Mouse (Mus musculus): Measurements from ENCODE around the gene Ppp1r10.

The Ppp1r10 gene

DNA sequence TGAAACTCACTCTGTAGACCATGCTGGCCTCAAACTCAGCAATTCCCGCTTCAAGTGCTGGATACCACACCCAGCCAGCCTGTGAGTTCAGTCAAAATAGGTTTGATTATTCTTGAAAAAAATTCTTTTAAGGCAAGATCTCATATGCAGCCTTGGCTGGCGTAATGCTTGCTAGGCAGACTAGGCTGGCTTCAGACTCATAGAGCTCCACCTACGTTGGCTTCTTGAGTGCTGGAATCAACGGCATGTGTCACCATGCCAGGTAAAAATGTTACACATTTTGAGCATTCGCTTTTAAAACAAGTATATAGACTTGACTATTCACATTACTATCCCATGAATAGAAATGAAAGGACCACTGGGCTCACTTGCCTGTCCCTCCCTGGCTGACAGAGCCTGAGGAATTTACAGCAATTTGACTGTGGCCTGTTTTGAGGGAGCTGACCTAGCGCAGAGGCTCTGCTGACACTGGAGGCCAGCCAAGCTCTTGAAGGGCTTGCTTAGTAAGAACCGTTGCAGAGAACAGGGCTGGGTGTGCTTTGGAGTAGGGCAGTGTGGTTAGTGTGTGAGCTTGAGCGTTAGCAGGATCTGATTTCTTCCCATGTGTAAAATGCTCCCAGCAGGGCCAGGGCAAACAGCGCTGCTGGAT lies 12.8 kb upstream of the Ppp1r10 start:
- DNase-seq (ENCODE audit: low spot score in 2 of 2): no peak

DNA sequence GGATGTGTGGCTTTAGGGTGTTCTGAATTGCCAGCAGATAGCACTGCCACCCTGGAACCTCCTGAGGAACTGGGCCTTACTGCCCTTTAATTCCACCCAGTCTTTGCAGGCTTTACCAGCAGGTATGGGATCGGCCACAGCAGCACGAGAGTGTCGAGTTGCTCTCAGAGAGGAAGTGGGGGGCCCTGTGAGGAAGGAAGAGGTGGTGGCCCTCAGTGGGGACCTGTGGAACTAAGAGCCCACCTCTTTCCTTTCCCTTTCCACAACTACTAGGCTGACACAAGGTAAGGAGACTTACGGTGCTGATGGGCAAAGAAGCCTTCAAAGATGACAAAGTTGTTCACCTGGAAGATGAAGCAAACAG lies 12.3 kb upstream of the Ppp1r10 start:
- DNase-seq (ENCODE audit: low spot score in 2 of 2): peak in 1 of 2 experiments; percentile 37

DNA sequence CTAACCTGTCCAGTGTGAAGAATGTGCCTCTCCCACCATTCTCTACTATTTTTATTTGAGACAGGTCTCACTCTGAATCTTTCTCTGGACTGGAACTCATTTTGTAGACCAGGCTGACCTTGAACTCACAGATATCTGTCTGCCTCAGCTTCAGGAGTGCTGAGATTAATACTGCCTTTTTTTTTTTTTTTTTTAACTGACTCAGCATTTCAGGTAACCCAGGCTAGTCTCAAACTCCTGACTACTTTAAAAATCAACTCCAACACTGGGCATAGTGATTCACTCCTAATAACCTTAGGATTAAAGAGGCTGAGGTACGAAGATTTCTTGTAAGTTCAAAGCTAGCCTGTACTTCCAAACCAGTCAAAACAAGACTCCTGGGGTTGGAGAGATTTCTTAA lies 10.6 kb upstream of the Ppp1r10 start:
- no peak for DNase-seq (ENCODE audit: low spot score in 2 of 2)

DNA sequence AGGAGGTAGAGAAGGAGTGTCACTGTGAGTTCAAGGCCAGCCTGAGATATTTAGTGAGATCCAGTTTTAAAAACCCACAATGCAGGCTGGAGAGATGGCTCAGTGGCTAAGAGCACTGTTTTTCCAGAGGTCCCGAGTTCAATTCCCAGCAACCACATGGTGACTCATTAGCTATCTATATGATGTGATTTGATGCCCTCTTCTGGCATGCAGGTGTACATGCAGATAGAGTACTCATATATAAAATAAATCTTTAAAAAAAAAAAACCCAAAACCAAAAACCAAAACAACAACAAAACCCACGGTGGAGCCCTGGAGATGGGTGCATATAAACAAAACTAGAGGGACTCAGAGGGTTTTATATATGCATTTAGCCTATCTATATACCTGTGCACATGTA lies 8.6 kb upstream of the Ppp1r10 start:
- no peak for DNase-seq (ENCODE audit: low spot score in 2 of 2)

DNA sequence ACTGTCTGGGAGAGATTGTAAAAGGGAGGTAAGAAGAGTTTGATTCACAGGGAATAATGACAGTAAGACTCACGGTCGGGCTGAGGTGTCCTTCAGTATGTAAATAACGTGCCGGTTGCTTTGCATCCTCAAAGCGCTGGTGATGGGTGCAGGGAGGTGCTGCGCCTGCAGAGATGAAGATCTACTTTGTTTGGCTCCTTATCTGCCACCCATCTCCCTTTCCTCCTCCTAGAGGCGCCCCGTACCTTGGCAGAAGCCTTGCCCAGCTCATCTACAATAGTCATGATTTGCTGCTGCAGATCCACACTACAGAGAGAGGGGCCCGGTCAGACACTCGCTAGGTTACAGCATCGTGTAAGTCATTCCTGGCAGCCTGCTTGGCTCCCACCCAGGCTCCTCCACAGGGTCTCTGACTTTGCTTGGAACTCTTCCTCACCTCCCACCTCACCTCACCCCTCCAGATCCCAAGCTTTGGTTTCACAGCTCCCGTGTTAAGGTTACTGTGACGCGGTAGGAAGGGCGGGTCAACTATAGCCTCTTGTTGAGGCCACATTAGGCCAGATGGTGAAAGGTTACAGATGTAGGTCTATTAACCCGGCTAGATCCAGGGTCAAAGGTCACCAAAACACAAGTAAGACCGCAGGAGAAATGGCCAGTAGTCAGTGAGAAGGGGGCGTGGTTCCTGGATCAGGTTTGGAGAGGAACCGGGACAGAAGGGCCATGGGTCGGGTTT lies 6.9 kb upstream of the Ppp1r10 start:
- DNase-seq (ENCODE audit: low spot score in 2 of 2): no peak

DNA sequence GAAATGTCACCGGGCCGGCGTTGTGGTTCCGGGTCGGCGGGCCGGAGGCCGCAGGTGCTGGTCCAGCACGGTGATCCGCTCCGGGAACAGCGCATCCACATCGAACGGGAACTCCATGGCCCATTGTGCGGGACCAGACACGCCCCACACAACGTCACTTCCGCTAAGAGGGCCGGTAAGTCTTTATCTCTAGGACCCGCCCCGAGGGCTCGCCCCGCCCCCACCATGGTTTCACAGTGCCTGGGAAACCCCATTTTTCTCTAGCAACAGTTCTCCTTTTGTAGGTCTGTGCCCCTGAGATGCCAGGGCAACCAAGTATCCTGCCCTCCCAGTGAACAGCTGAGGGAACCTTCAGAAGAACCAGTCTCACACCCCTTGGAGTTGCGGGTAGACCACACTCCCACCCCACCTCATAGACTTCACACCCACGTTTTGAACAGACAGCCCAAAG lies 6.3 kb upstream of the Ppp1r10 start, which contains the start of gene Atat1:
TSS of gene Atat1 (minus strand) at position 157 of the 451 bp plus-strand sequence.
- peak; percentile 91 to 97 for DNase-seq (ENCODE audit: low spot score in 2 of 2)

DNA sequence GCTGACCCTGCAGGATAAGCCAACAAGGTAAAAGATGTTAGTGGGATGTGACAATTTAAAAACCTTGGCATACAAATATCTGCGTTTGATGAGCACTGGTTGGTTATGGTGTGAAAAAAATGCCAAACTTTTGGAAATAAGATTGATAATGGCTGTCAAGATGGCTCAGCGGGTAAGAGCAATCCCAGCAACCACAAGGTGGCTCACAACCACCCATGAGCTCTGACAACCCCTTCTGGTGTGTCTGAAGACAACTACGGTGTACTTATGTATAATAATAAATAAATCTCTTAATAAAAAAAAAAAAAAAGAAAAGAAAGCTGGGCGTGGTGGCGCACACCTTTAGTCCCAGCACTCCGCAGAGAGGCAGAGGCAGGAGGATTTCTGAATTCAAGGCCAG lies 1.3 kb upstream of the Ppp1r10 start:
- no peak for DNase-seq (ENCODE audit: low spot score in 2 of 2)

DNA sequence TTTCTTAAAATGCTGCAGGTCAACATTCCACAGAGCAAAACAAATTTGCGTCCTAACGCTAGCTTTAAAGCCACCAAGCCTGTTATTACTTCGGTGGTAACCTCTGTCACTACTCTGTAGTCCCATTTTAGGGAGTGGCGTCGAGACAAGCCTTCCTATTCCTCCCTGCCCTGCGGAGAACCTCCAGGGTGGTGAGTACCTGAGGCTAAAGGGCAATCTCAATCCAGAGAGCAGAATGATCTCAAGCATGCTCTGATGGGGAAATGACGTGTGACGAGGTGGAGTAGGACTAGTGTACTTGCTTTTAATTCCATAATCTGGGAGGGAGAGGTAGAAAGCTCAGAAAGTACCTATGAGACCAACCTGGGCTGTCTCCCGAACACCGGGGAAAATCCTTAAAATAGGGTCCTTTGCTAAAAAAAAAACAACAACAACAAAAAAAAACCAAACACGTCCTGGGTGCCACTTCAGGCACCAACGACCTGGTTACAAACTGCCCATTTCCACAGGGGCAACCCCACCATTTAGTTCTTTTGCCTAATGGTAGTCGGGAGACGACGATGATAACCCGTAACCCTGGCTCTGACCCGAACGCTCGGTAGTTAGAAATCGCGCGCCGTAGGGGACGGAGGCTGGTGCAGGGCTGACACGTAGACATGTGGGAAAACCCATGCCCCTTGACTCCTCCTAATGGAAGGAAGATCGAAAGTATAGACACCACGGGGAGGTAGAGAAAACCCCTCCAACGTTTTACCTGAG lies 517 bp upstream of the Ppp1r10 start:
- no peak for DNase-seq (ENCODE audit: low spot score in 2 of 2)

DNA sequence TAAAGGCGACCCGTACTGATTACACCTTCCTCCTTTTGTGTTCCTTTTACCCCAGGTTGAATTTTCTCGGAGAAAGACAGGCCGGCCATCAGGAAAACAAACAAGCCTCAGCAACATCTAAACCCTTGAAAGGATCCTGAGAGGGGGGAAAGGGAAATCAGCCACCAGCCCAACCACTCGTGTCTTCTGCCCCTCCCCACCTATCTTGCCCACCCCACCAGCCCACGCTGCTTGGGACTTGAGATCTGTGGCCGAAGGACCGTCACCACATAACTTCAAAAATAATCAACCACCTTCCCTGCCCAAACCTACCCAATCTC lies 869 bp downstream of the Ppp1r10 start:
- peak; percentile 36 to 51 for DNase-seq (ENCODE audit: low spot score in 2 of 2)

DNA sequence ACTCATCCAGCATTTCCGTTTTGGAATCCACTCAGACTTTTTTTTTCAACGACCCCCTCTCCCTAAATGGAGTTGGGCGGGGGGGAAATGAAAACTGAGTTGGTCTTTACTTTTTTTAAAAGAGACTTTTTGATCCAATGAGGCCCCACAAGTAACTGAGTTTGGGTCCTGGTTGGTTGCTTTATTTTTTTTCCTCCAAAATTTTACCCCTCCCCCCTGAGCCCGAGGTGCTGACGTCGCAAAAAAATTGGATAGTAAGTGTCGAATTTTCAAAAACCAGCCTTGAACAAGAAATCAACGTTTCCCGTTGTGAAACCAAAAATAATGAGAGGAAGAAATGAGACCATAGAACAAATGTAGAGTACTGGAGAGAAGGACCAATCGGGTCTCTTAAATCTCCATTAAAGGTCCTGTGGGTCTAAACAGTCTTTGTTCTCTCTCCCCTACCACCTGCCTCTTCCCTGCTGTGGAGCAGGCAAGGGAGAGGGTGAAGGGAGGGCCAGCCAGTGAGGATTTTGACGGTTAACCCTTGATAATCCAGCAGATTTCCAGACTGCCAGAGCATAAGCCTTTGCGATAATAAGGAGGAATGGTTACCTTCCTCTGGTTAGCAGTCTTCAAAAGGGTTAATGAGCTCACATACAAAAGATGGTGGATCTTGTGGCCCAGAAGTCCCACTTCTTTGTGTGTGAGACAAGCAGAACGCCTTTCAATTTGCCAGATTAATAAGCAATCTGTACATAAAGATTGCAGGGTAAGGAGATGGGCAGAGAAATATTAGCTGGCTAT lies 1.4 kb downstream of the Ppp1r10 start:
- peak; percentile 33 to 34 for DNase-seq (ENCODE audit: low spot score in 2 of 2)

DNA sequence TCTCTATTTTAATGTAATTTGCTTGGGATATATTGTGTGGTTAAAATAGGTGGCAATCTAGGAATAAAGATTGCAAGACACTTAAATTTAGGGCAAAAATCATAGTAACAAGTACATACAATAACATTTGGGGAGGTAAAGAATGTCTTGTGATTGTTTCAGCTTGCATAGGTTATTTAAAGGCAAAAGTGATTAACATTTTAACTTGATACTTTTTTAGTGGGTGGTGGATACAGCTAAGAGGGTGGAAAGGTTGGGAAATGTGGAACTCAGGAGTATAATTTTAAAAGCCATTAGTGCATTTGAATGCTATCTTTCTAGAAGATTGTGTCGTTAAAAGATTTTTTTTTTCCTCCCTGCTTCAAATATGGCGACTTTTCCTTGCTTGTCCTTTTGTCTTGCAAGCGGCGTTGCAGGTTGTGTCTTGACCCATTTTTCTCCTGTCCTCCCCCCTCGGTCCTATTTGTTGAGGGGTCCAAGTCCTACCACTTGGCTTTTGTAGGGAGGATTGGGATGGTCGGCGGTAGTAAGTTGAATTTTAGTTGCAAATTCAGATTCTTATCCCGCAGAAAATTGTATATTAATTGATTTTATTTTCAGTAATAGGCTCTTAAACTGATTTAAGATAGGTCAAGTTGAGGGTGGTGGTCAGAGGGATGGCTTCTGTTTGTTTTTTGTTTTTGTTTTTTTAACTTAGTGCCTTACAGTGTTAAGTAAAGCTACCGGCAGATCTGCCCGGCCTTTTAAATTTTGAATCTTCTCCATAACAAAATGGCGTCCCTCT lies 2.2 kb downstream of the Ppp1r10 start:
- DNase-seq (ENCODE audit: low spot score in 2 of 2): peak in 1 of 2 experiments; percentile 32

DNA sequence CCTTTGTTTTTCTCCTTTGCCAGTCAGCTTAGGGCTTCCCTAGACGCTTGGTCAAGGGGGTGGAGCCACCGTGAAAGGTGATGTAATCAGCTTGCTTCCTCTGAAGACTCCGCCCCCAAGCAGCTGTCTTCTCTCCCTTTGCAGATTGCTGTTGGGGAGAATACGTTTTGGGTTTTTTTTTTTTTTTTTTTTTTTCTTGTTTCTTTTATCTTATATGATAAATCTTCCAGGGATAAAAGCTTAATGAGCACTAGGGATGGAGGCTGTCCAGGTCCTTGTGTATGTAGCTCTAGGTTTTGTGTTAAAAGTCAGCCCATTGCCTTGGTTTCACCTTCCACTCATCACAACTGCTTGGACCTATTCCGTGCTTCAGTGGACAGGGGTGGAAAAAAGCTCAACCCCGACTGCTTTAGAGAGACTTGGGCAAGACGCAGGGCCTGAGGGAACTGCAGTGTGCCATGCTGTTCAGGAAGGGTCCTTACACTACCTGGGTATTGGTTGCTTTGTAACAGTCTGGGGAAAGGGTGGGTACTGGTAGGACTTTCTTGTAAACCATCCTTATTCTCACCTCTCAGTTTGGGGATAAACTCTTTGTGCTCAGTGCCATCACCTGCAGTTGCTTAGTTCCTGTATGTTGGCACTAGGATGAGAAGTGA lies 3.0 kb downstream of the Ppp1r10 start:
- peak; percentile 96 to 98 for DNase-seq (ENCODE audit: low spot score in 2 of 2)

DNA sequence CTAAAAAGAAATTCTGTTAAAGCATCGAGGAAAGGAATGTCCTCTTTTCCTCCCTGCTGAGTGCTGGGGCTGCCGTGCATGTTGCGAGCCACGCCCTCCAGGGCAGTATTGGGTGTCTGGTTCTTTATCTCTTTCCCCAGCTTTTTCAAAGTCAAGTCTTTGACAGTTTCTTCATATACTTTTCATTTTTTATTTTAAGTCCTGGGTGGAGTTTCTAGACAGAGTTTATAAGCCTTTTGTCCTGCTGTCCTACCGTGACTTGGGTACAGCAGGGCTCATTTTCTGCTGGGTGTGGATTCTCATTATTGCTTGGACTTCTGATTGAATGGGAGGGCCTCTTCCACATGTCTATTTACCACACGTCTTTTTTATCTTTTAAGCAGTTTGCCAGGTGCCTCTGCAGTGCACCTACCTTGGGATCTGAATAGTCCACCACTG lies 3.6 kb downstream of the Ppp1r10 start:
- DNase-seq (ENCODE audit: low spot score in 2 of 2): no peak

DNA sequence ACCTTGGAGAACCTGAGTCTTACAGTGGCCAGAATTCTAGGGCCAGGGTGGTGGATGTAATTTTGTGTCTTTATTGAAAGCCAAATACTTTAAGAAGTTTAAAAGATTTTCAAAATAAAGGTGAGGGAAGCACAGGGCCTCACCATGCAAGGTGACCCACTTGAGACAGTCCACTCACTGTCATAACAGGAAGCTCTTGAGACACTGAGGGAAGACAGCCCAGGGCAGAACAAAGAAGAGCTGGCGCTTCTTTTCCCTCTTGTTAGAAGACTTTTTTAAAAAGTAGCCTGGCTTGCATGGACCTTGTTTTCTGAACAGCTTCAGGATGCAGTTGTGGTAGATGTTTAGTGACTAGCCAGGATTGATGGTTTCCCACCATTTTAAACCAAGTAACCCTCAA lies 4.2 kb downstream of the Ppp1r10 start:
- DNase-seq (ENCODE audit: low spot score in 2 of 2): no peak

DNA sequence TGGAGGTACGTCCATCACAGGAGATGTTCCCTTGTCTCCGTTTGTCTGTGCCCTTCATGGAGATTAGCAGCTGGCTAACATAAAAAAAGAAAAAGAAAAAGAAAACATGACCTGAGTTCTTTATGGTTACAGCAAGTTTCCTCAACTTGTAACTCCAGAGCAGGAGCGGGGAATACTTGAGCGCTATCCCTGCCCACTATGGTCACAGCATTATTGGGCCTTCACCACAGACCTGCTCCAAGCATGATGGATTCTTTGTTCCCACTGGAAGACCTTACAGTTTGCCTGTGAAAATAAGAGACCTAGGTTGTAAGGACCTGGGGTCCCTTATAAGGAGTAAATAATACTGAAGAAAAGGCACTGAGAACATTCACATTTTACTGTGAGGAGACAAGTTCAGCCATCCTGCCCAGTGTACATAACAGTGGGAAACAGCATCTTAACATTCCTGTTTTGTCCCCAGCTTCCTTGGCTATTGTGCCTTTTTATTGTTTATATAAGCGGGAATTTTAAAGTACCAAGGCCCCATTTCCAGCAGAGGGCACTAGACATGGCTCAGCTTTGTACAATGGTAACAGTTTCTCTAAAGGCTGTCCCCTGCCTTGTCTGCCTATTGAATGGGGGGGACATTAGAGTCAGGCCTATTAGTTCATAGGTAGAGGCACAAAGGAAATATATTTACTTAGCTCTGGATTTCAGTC lies 4.8 kb downstream of the Ppp1r10 start:
- DNase-seq (ENCODE audit: low spot score in 2 of 2): peak in 1 of 2 experiments; percentile 38

DNA sequence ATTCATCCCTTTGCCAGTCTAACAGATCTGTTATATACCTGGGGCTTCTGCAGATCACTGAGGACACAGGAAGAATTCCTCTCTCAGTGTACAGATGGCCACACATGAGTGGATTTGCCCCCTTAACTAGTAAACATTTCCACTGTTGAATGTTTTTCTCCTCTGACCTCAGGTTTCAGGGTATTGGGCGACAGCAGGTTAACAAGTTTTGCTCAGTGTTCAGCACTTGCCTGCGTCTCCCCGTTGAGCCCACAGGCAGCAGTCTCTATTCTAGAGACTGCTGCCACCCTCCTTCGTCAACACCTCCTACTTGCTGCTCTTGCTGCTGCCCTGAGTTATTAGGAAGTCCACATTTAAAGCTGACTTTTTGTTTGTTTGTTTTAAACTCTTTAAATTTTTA lies 5.5 kb downstream of the Ppp1r10 start:
- no peak for DNase-seq (ENCODE audit: low spot score in 2 of 2)

DNA sequence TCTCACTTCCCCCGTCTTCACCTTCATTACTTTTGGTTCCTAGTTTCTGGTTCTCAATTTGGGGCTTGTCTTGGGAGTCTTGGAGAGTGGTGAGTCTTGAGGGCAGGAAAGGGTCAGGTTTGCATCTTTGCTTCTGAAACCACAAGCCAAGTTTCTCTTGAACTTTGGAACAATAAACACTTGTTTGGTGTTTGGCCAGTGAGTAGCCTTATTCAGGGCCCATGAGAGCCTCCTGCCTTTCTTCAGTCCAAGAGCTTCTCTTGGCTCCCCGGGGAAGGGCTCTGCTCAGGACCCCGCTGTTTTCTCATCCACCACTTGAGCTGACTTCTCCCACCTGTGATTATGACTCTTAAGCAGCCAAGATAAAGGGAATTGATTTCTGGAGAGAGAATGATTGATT lies 6.3 kb downstream of the Ppp1r10 start:
- no peak for DNase-seq (ENCODE audit: low spot score in 2 of 2)

DNA sequence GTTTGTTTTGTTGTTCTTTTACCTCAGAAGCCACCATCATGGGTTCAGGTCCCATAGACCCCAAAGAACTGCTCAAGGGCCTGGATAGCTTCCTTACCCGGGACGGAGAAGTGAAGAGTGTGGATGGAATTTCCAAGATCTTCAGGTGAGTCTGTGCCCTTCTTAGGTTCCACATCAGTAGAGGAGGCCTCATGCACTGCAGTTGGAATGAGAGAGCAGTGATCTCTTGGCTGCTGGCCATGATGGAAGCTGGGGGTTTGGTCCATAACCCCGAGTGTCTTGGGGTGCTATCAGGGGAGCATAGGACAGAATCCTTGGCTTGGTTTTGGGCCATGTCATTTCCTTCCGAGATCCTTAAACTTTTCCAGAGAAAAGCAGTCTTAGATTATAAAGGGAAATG lies 7.0 kb downstream of the Ppp1r10 start:
- DNase-seq (ENCODE audit: low spot score in 2 of 2): no peak

DNA sequence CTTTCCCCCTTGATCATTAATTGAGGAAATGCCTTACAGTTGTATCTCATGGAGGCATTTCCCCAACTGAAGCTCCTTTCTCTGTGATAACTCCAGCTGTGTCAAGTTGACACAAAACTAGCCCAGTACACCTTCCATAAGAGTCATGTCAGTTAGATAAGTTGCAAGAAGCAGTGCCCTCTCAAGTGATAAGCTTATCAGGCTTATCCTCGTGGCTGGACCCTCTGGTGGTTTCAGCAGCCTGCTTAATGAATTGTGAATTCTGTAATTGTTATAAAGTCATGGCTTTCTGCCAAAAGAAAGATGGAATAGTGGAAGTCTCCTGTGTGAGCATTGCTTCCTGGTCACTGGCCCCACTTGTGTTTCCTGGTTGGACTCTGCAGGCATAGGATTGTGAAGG lies 11.2 kb downstream of the Ppp1r10 start:
- no peak for DNase-seq (ENCODE audit: low spot score in 2 of 2)

DNA sequence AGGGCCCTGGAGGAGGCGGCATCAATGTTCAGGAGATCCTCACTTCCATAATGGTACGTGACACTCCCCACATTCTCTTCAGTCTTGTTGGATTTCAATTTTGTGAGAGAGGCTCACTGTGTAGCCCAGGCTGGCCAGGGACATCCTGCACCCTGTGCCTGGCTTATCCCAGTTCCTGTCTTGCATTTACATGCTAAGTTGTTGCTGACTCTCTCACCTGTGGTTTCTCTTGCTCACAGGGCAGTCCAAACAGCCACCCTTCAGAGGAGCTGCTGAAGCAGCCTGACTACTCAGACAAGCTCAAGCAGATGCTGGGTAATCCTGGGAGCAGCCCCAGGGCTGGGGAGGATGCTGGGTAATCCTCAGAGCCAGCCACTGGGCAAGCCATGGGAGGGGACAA lies 13.3 kb downstream of the Ppp1r10 start:
- DNase-seq (ENCODE audit: low spot score in 2 of 2): no peak
